Mouse (Mus musculus): Measurements from ENCODE around the gene Nek11. TPM values are rescaled to one million over a fixed set of nuclear protein-coding genes. Genes with fewer than 3 reads are reported as not detected.

Nek11 gene
- polyA plus RNA-seq, 1 experiment = 0.51 TPM

- no peak overlapping the region for H3K27ac ChIP-seq (ENCODE audit: insufficient read depth, low read length)
- TF ChIP-seq CTCF (IDR thresholded peaks at IDR 0.05; ENCODE audit: borderline replicate concordance, insufficient read depth, low read depth, low read length) (no peak), POLR2A (IDR thresholded peaks at IDR 0.05; ENCODE audit: borderline replicate concordance, insufficient read depth, low read length) (no peak)
- DNase-seq = no peak
- no peak overlapping the region for H3K4me3 ChIP-seq (replicated peaks; ENCODE audit: insufficient read depth, low read depth, low read length)
- WGBS = 41% methylated on average over 4 of the region's 4 CpGs
- H3K27me3 ChIP-seq (ENCODE audit: control insufficient read depth, insufficient read depth, low read length) = no peaks in the 10 kb centered on the region; the same call in 1 of the 2 replicates
- H3K4me1 ChIP-seq (ENCODE audit: control insufficient read depth, insufficient read depth, low read length) = no peaks in the 10 kb centered on the region
Observed at GRCm38 (mm10) chr9:105214434-105214833, 180.9 kb downstream of the Nek11 start.

GRCm38 (mm10) chr9:105200305-105200704 lies 195.0 kb downstream of the Nek11 start:
- 5% methylated on average over 1 of the region's 1 CpGs for WGBS
- TF ChIP-seq CTCF (IDR thresholded peaks at IDR 0.05; ENCODE audit: borderline replicate concordance, insufficient read depth, low read depth, low read length) (no peak), POLR2A (IDR thresholded peaks at IDR 0.05; ENCODE audit: borderline replicate concordance, insufficient read depth, low read length) (no peak)
- Histone ChIP-seq H3K27me3 (ENCODE audit: control insufficient read depth, insufficient read depth, low read length) (no peaks in the 10 kb centered on the region), H3K4me3 (replicated peaks; ENCODE audit: insufficient read depth, low read depth, low read length) (no peak overlapping the region), H3K27ac (ENCODE audit: insufficient read depth, low read length) (no peak overlapping the region), H3K4me1 (ENCODE audit: control insufficient read depth, insufficient read depth, low read length) (no peaks in the 10 kb centered on the region)
- DNase-seq = no peak

DNA sequence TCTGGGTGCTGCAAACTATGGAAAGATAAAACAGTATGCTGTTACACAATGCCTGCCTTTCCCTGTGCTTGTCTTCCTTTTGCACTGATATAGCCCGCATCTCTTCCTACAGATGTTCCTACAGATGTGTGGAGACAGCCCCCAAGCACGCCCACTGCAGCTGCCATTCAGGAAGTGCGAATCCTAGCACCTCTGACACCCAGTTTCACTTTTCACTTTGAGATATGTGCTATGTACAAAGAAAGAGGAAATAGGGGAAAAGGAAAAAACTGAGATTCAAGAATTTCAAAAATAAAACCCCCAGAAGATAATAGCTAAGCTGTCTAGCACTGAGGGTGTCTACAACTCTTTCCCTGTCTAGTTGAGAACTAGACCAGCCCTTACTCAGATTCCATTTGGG lies 208.6 kb downstream of the Nek11 start:
- Histone ChIP-seq H3K4me1 (ENCODE audit: control insufficient read depth, insufficient read depth, low read length) (no peaks in the 10 kb centered on the region), H3K27me3 (ENCODE audit: control insufficient read depth, insufficient read depth, low read length) (no peaks in the 10 kb centered on the region), H3K4me3 (replicated peaks; ENCODE audit: insufficient read depth, low read depth, low read length) (no peak overlapping the region), H3K27ac (ENCODE audit: insufficient read depth, low read length) (no peak overlapping the region)
- 80% methylated on average over 3 of the region's 3 CpGs for WGBS
- TF ChIP-seq POLR2A (IDR thresholded peaks at IDR 0.05; ENCODE audit: borderline replicate concordance, insufficient read depth, low read length) (no peak), CTCF (IDR thresholded peaks at IDR 0.05; ENCODE audit: borderline replicate concordance, insufficient read depth, low read depth, low read length) (no peak)
- DNase-seq = no peak

- 88% methylated on average over 3 of the region's 3 CpGs for WGBS
- no peak for DNase-seq
- Histone ChIP-seq H3K4me3 (replicated peaks; ENCODE audit: insufficient read depth, low read depth, low read length) (no peak overlapping the region), H3K4me1 (ENCODE audit: control insufficient read depth, insufficient read depth, low read length) (no peaks in the 10 kb centered on the region), H3K27ac (ENCODE audit: insufficient read depth, low read length) (no peak overlapping the region), H3K27me3 (ENCODE audit: control insufficient read depth, insufficient read depth, low read length) (no peaks in the 10 kb centered on the region)
- TF ChIP-seq POLR2A (IDR thresholded peaks at IDR 0.05; ENCODE audit: borderline replicate concordance, insufficient read depth, low read length) (no peak), CTCF (IDR thresholded peaks at IDR 0.05; ENCODE audit: borderline replicate concordance, insufficient read depth, low read depth, low read length) (no peak)
Observed at GRCm38 (mm10) chr9:105182392-105182791, 212.9 kb downstream of the Nek11 start.

DNA sequence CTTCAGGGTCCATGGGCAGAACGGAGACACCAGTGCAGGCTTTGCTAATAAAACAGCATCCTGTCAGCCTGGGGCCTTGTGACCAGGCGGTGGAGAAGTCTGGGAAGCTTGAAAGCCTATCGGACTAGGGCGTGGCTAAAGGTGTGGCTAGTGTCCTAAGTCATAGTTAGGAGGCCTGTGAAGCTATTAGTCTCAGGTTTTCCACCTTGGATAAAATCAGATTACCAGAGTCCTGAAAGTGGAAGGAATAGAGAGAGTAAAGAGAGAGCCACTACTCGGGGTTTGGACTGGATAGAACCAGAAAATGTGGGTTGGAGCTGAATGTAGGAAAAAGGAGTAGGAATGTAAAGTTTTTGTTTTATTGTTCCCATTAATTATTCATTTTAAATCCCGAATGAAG lies 250.3 kb downstream of the Nek11 start, which contains the start of gene 1700080E11Rik:
Gene 1700080E11Rik, minus strand, starts transcription at position 101 of the 400 bp plus-strand sequence.
- 77% methylated on average over 6 of the region's 6 CpGs for WGBS
- H3K27me3 ChIP-seq (ENCODE audit: control insufficient read depth, insufficient read depth, low read length) = no peaks in the 10 kb centered on the region
- no peak within 1 kb of the TSS for H3K4me3 ChIP-seq (replicated peaks; ENCODE audit: insufficient read depth, low read depth, low read length)
- no peak within 1 kb of the TSS for H3K27ac ChIP-seq (ENCODE audit: insufficient read depth, low read length)
- H3K4me1 ChIP-seq (ENCODE audit: control insufficient read depth, insufficient read depth, low read length) = no peaks in the 10 kb centered on the region
- no peak for DNase-seq
- TF ChIP-seq POLR2A (IDR thresholded peaks at IDR 0.05; ENCODE audit: borderline replicate concordance, insufficient read depth, low read length) (no peak), CTCF (IDR thresholded peaks at IDR 0.05; ENCODE audit: borderline replicate concordance, insufficient read depth, low read depth, low read length) (no peak)

GRCm38 (mm10) chr9:105139204-105139603 lies 256.1 kb downstream of the Nek11 start:
- TF ChIP-seq CTCF (IDR thresholded peaks at IDR 0.05; ENCODE audit: borderline replicate concordance, insufficient read depth, low read depth, low read length) = no peak
- no peak for TF ChIP-seq POLR2A (IDR thresholded peaks at IDR 0.05; ENCODE audit: borderline replicate concordance, insufficient read depth, low read length)
- WGBS = 89% methylated on average over 6 of the region's 6 CpGs
- no peak overlapping the region for H3K27ac ChIP-seq (ENCODE audit: insufficient read depth, low read length)

DNA sequence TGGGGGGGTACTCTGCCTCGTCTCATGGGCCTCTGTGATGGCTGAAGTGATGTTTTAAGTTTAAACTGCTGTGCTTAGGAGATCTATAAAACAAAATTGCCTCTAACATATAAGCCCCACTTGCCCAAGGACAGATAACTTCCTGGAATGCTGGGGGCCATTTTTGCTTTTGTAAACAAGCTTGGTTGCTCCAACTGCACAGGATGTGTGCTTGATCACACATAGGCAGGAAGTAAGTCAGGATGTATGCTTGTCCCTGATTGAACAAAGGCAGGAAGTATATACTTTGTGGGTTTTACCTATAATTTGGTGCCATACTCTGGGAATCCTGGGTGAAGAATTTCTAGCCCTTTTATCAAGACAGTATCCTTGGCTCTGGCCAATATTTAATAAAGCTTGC lies 258.9 kb downstream of the Nek11 start:
- no peaks in the 10 kb centered on the region for H3K4me1 ChIP-seq (ENCODE audit: control insufficient read depth, insufficient read depth, low read length)
- no peak overlapping the region for H3K4me3 ChIP-seq (replicated peaks; ENCODE audit: insufficient read depth, low read depth, low read length)
- H3K27ac ChIP-seq (ENCODE audit: insufficient read depth, low read length) = no peak overlapping the region
- no peaks in the 10 kb centered on the region for H3K27me3 ChIP-seq (ENCODE audit: control insufficient read depth, insufficient read depth, low read length)
- TF ChIP-seq CTCF (IDR thresholded peaks at IDR 0.05; ENCODE audit: borderline replicate concordance, insufficient read depth, low read depth, low read length) (no peak), POLR2A (IDR thresholded peaks at IDR 0.05; ENCODE audit: borderline replicate concordance, insufficient read depth, low read length) (no peak)
- DNase-seq = no peak
- 22% methylated on average over 1 of the region's 1 CpGs for WGBS

More at GRCm38 (mm10) chr9:105139204-105139603, 256.1 kb downstream of the Nek11 start:
- H3K27me3 ChIP-seq (ENCODE audit: control insufficient read depth, insufficient read depth, low read length) = no peaks in the 10 kb centered on the region
- no peak for DNase-seq
- H3K4me3 ChIP-seq (replicated peaks; ENCODE audit: insufficient read depth, low read depth, low read length) = no peak overlapping the region
- H3K4me1 ChIP-seq (ENCODE audit: control insufficient read depth, insufficient read depth, low read length) = no peaks in the 10 kb centered on the region

DNA sequence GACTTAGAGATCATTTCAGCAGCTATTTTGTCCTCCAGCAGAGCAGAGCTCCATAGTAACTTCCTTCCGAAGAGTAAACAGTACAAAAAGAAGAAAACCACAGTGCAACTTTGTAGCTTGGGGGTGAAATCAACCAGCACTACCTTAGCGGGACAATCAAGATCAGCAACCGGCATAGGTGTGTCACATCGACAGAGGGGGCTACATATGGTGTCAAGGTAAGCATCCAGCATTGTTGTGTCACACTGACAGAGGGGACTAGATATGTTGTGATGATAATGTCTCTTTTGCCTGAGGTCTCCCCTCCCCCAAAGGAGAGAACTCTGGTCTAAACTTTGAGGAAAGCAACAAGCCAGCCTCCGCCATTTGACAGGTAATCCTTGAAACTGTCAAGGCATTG lies 260.8 kb downstream of the Nek11 start:
- Histone ChIP-seq H3K27me3 (ENCODE audit: control insufficient read depth, insufficient read depth, low read length) (no peaks in the 10 kb centered on the region), H3K4me1 (ENCODE audit: control insufficient read depth, insufficient read depth, low read length) (peaks cover 5% of the 10 kb centered on the region), H3K4me3 (replicated peaks; ENCODE audit: insufficient read depth, low read depth, low read length) (no peak overlapping the region), H3K27ac (ENCODE audit: insufficient read depth, low read length) (no peak overlapping the region)
- WGBS = 82% methylated on average over 5 of the region's 5 CpGs
- TF ChIP-seq POLR2A (IDR thresholded peaks at IDR 0.05; ENCODE audit: borderline replicate concordance, insufficient read depth, low read length) (no peak), CTCF (IDR thresholded peaks at IDR 0.05; ENCODE audit: borderline replicate concordance, insufficient read depth, low read depth, low read length) (no peak)
- DNase-seq = no peak

Measured in cerebellum, adult 2 months (tissue).